Mouse (Mus musculus) gastrocnemius, postnatal 14 days (tissue): Measurements from ENCODE around the gene Rasl2-9. TPM values are rescaled to one million over a fixed set of nuclear protein-coding genes. Genes with fewer than 3 reads are reported as not detected.
A peak's percentile ranks its signal among the peaks of the same experiment; 100 is the strongest.
"Not testable (repeated sequence)": the region's sequence is repeated elsewhere in the genome, so short reads cannot be mapped to it uniquely, and the experiment has no call there.

Experiments
- DNase-seq: peaks from one replicate; pipeline ENCODE4 v3.0.0; 2021; ENCODE audit warnings: mixed read lengths
- intact Hi-C: fragments of 180-260 bp; cut with DNase I; formaldehyde crosslinking; loops from one replicate; pipeline ENCODE4 v1.15.1; 2025; ENCODE audit warnings: low total_unique reads
- microRNA-seq, 2 experiments: library from miRNA; unstranded; fragments of <30 nt; microRNA quantifications; one replicate each; pipeline ENCODE4 v1.2.0; 2021
- total RNA-seq, 2 experiments: library from RNA; stranded (reverse); gene quantifications; 2 replicates each; pipeline ENCODE4 v1.2.3; 2021

Gene Rasl2-9
- total RNA-seq, 2 experiments from 2014 or later, result 1.4 to 1.7 TPM

DNA sequence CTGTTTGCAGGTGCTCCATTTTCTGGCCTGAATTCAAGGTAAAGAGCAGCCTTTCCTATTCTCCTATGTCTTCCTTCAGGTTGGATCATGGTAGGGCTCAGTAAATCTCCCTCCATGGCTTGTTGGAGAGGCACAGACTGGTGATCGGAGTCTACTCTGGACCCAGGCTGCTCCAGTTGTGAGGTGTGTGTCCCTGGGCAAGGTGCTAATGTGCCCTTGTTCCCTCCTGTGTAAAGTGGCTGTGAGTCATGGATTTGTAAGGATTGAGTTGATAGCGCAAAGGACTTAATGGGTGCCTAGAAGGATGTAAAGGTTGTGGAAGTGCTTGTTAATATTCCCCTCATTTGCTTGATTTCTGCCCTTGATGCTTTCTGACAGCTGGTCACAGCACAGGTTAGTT is 43.8 kb downstream of the Rasl2-9 start:
- DNase-seq, result no peak
- intact Hi-C loops, result no loop called here

DNA sequence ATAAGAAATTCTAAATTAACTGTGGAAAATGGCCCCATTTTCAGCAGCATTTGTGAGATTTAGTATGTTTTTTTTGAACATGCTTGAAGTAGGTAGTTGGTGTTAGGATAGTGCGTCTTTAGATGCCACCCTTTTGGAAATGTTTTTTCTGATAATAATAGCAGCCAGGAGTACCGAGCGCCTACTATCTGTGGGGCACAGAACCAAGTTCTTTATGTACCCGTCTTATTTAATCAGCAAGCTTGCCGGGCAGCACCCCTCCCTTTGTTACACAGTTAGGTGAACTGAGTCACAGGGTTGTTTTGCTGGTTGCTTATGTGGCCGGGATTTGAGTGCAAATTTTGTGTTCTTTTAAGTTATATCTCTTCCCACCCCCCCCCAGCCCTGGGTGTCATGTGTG is 44.5 kb downstream of the Rasl2-9 start:
- DNase-seq, result no peak
- intact Hi-C loops, result no loop called here

DNA sequence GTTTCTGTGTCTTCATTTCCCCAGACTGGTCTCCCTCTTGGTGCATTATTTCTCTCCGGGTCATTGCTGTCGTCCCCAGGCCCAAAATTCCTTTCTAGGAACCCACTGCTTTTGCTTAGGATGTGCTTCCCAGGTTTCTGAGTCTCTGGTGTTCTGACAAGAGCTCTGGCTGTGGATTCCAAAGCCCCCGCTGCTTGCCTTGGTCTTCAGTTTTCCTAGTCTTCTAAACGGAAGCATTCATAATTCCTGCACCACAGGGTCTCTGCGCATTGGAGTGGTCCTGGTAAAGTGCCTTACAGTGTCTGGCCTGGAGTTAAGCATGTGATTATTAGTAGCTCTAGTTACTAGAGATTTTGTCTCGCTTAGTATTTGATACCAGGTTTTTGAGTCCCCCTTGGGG is 44.9 kb downstream of the Rasl2-9 start:
- DNase-seq, result no peak
- intact Hi-C loops, result no loop called here

DNA sequence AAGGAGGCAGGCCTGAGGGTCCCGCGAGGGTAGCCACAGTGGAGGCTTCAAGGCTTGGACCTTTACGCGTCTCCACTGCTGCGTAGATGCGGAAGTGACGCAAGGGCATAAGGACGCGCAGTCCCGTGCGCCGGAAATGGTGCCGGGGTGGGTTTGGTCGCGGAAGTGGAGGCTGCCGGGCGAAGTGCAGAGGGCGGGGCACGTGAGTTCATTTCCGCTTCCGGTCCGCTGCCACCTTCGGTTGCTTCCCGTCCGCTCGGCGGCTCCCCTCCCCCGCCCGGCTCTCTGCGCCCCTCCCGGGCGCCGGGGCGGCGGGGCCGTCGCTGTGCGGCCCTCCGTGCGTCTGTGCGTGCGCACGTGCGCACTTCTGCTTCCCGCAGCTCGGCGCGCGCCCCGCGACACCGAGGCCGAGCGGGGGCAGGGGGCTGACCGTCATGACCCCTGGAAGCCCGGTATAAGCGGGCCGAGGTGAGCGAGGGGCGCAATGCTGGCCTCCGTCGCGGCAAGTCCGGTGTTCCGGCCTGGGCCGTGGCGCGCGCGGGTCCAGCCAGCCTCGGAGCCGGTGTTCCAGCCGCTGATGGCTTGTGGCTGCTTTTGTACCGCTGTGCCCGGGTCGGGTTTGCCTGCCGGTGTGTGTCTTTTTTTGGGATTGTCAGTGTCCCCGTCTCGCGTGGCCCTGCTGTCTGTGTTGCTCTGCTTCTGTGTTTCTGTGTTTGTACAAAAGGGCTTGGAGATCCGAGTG is 45.6 kb downstream of the Rasl2-9 start, which contains the start of gene Epn1:
Gene Epn1, plus strand, starts transcription at position 226 of the 742 bp plus-strand sequence.
- DNase-seq, result peak; percentile 97
- intact Hi-C loops, result no loop called here

DNA sequence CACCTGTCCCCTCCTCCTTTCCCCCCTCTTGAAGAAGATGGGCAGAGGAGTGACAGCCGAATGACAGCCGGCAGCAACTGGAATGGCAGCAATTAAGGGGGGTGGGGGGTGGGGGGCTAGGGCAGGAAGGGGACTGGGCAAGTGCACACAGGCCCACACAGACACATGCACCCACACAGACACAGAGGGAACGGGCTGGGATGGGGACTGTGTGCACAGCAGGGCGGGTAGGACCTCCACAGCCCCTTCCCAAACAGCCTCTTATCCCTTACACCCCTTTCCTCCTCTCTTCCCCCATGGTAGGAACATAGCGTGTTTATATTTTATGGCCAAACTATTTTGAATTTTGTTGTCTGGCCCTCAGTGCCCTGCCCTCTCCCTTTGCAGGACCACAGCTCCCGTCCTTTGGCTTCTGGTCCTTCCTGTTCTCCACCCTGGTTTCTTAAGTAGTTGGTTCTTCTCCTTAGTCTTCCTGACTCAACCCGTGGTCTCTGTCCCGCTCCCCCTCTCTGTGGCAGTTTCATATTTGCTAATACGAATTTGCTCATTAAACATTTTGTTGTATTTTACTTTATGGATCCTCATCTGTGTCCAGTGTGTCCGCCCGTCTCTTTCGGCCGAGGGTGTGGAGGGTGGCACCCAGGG is 46.3 kb downstream of the Rasl2-9 start:
- not testable (repeated sequence) for DNase-seq
- intact Hi-C loops, result loop anchor here (10.0 kb wide), 1 partner anchor 1455 kb away; the partner anchor contains the start of genes Prpf31 and Tfpt

DNA sequence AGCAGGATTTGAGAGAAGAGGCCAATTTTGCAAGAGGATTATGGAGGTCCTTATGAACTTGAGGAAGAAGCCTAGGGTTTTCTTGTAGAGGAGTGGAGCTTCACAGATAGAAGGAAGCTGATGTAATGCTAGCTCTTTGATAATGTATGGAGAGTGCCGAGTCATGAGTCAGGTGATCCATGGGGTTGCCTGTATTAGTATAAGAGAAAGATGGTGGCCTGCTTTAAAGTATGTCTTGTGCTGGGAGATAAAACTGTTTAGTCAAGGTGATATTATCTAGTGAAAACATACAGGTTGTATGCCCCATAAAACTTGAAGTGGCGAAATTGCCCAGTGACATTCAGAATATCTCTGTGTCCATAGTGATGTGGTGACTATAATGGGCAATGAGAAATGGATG is 48.8 kb downstream of the Rasl2-9 start:
- no peak for DNase-seq
- intact Hi-C loops, result loop anchor here (10.0 kb wide), 1 partner anchor 1452 kb away; the partner anchor contains the start of genes Prpf31 and Tfpt

DNA sequence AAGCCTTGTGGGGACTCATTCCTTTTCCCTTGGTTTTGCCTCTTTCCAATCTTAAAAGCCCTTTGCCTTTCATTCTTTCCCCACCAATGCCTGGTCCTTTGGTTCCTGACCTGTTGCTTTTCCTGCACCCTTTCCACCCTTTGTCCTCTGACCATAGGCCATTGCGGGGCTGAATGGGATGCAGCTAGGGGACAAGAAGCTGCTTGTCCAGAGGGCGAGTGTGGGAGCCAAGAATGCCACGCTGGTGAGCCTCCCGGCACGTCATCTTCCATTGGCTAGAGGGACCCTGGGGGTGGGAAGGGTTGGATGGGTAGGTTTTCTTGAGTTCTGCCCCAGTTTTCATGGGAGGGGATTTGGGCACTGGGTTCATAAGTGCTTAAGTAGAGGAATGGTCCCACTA is 50.8 kb downstream of the Rasl2-9 start:
- intact Hi-C loops, result loop anchor here (10.0 kb wide), 1 partner anchor 1450 kb away; the partner anchor contains the start of genes Prpf31 and Tfpt
- no peak for DNase-seq

Small RNA genes lying within 50 kb of the gene (microRNA-seq; reads per million reads assigned to microRNA genes)
- 0 reads per million in 2 experiments for gene Gm26217

Other genes with a start within 250 kb of the Rasl2-9 start
- gene Isoc2a, start 248.8 kb downstream of the Rasl2-9 start, total RNA-seq, result 10 to 100 TPM; 15.8 to 16.7 TPM
- not detected for gene Gm36210, start 219.4 kb downstream of the Rasl2-9 start, total RNA-seq
- gene Zfp628, start 210.7 kb downstream of the Rasl2-9 start, total RNA-seq, result 1 to 10 TPM; 7.9 to 8.4 TPM
- gene Nat14, start 203.9 kb downstream of the Rasl2-9 start, total RNA-seq, result 1 to 10 TPM; 2.4 to 3.3 TPM
- gene Ssc5d, start 200.2 kb downstream of the Rasl2-9 start, total RNA-seq, result 10 to 100 TPM; 28.5 to 33.4 TPM
- gene Sbk2, start 161.5 kb downstream of the Rasl2-9 start, total RNA-seq, result 10 to 100 TPM; 39.9 to 51.4 TPM
- gene Sbk3, start 154.8 kb downstream of the Rasl2-9 start, total RNA-seq, result 1 to 10 TPM in 1 of 2 experiments, under 1 TPM in 1; 0.33 to 1.0 TPM
- gene Zfp579, start 129.8 kb downstream of the Rasl2-9 start, total RNA-seq, result 10 to 100 TPM in 1 of 2 experiments, 1 to 10 TPM in 1; 9.0 to 10.5 TPM
- gene Zfp524, start 111.5 kb downstream of the Rasl2-9 start, total RNA-seq, result 1 to 10 TPM; 5.8 to 6.0 TPM
- gene Fiz1, start 111.3 kb downstream of the Rasl2-9 start, total RNA-seq, result 10 to 100 TPM; 16.3 to 16.5 TPM
- gene Gm44973, start 110.5 kb downstream of the Rasl2-9 start, total RNA-seq, result not detected
- gene Zfp865, start 105.6 kb downstream of the Rasl2-9 start, total RNA-seq, result 10 to 100 TPM; 12.6 to 13.4 TPM
- under 1 TPM; 0.31 to 0.33 TPM for gene Ccdc106, start 105.4 kb downstream of the Rasl2-9 start, total RNA-seq
- not detected for gene 4632433K11Rik, start 91.8 kb downstream of the Rasl2-9 start, total RNA-seq
- 1 to 10 TPM; 4.3 to 5.0 TPM for gene Zfp784, start 87.5 kb downstream of the Rasl2-9 start, total RNA-seq
- gene Zfp580, start 74.4 kb downstream of the Rasl2-9 start, total RNA-seq, result 1 to 10 TPM; 5.6 to 6.6 TPM
- gene U2af2, start 63.8 kb downstream of the Rasl2-9 start, total RNA-seq, result 10 to 100 TPM; 52.0 to 62.2 TPM
- gene Epn1, start 45.7 kb downstream of the Rasl2-9 start, total RNA-seq, result 100 to 1,000 TPM; 100 to 107 TPM
- not detected for gene Rfpl4, start 9.0 kb downstream of the Rasl2-9 start, total RNA-seq
- gene Vmn1r55, start 23.7 kb upstream of the Rasl2-9 start, total RNA-seq, result not detected
- not detected for gene Vmn1r56, start 70.8 kb upstream of the Rasl2-9 start, total RNA-seq
- not detected for gene Vmn1r57, start 92.5 kb upstream of the Rasl2-9 start, total RNA-seq
- not detected for gene Gm5065, start 224.6 kb upstream of the Rasl2-9 start, total RNA-seq
- not detected for gene Nlrp2, start 225.1 kb upstream of the Rasl2-9 start, total RNA-seq